Mouse (Mus musculus): ENCODE data around the gene Acadl. TPM values are rescaled to one million over a fixed set of nuclear protein-coding genes. Genes with fewer than 3 reads are reported as not detected.

Acadl gene
- polyA plus RNA-seq, 1 experiment = 29.2 TPM

DNA sequence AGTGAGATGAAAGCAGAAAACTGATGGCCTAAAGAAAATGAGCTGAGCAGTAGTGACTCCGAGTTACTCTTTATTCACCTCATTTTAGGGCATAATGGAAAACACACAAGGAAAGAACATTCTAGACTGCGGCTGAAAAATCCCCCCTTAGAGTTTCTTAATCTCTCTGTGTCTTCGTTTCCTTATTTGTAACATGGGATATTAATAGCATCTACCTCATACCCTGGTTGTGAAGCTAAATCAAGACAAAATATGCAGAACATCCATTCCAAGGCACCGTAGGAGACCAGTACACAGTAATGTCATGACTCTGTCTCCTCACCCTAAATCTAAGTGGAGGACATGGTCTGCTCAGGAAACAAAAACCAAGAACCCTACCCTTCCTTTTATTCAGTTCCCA is 2.6 kb upstream of the Acadl start:
- TF ChIP-seq POLR2A (IDR thresholded peaks at IDR 0.05; ENCODE audit: control insufficient read depth, extremely low read depth, insufficient read depth, low read length, poor library complexity) (no peak), CTCF (IDR thresholded peaks at IDR 0.05; ENCODE audit: borderline replicate concordance, control insufficient read depth, extremely low read depth, insufficient read depth, low read length, poor library complexity) (no peak)
- H3K36me3 ChIP-seq (ENCODE audit: control insufficient read depth, insufficient read depth, low read length) = no peaks in the 10 kb centered on the region
- no peak overlapping the region for H3K4me3 ChIP-seq (ENCODE audit: control insufficient read depth, insufficient read depth, low read length)
- no peak overlapping the region for H3K27ac ChIP-seq (ENCODE audit: control insufficient read depth, insufficient read depth, low read length)
- H3K4me1 ChIP-seq (replicated peaks; ENCODE audit: control insufficient read depth, insufficient read depth, low read length) = peaks cover 3% of the 10 kb centered on the region
- 87% methylated on average over 4 of the region's 4 CpGs for WGBS
- no peaks in the 10 kb centered on the region for H3K27me3 ChIP-seq (ENCODE audit: control insufficient read depth, insufficient read depth, low read length)
- DNase-seq = no peak

DNA sequence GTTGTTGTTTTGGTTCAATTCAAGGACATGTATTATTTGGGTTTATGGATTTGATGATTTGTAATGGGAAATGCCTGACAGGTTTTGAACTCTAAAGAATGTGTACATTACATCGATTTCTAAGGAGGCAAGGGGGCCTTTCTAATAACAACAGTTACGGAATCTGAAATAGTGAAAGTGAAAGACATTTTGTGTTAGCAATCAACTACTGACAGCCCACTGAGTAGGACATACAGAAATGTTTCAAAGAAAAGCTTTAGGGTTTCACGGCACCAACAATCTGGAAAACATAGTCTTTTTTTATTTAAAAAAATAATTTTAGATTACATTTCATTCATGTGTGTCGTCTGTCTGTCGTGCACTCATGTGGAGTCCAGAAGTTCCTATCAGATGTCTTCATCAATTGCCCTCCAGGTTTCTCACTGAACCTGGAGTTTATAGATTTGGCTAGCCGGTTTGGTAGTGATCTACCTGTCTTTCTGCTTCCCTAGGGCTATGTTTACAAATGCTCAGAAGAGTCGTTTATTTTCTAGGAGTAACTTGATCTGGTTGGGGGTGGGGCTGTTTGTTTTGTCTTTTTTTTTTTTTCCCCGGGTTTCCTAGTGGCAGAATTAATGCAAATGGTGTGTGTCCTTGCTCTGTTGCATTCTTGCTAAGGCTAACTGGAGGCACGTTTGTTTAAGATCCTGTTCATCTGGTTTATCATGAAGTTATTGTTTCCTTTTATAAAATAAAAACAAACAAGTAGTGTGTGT is 841 bp upstream of the Acadl start:
- no peaks in the 10 kb centered on the region for H3K27me3 ChIP-seq (ENCODE audit: control insufficient read depth, insufficient read depth, low read length)
- H3K27ac ChIP-seq (ENCODE audit: control insufficient read depth, insufficient read depth, low read length) = no peak overlapping the region
- no peak overlapping the region for H3K4me3 ChIP-seq (ENCODE audit: control insufficient read depth, insufficient read depth, low read length)
- 2% methylated on average over 9 of the region's 9 CpGs for WGBS
- no peak for DNase-seq
- peaks cover 3% of the 10 kb centered on the region for H3K4me1 ChIP-seq (replicated peaks; ENCODE audit: control insufficient read depth, insufficient read depth, low read length)
- no peaks in the 10 kb centered on the region for H3K36me3 ChIP-seq (ENCODE audit: control insufficient read depth, insufficient read depth, low read length)
- TF ChIP-seq POLR2A (IDR thresholded peaks at IDR 0.05; ENCODE audit: control insufficient read depth, extremely low read depth, insufficient read depth, low read length, poor library complexity) = no peak
- no peak for TF ChIP-seq CTCF (IDR thresholded peaks at IDR 0.05; ENCODE audit: borderline replicate concordance, control insufficient read depth, extremely low read depth, insufficient read depth, low read length, poor library complexity)

- TF ChIP-seq CTCF (IDR thresholded peaks at IDR 0.05; ENCODE audit: borderline replicate concordance, control insufficient read depth, extremely low read depth, insufficient read depth, low read length, poor library complexity) (no peak), POLR2A (IDR thresholded peaks at IDR 0.05; ENCODE audit: control insufficient read depth, extremely low read depth, insufficient read depth, low read length, poor library complexity) (no peak)
- Histone ChIP-seq H3K4me1 (replicated peaks; ENCODE audit: control insufficient read depth, insufficient read depth, low read length) (peaks cover 3% of the 10 kb centered on the region), H3K27ac (ENCODE audit: control insufficient read depth, insufficient read depth, low read length) (no peak overlapping the region), H3K36me3 (ENCODE audit: control insufficient read depth, insufficient read depth, low read length) (no peaks in the 10 kb centered on the region; the same call in 1 of the 2 replicates), H3K27me3 (ENCODE audit: control insufficient read depth, insufficient read depth, low read length) (no peaks in the 10 kb centered on the region), H3K4me3 (ENCODE audit: control insufficient read depth, insufficient read depth, low read length) (peak overlapping the region; percentile 83)
- no peak for DNase-seq
- WGBS = 31% methylated on average over 14 of the region's 14 CpGs
These were observed 1.1 kb downstream of the Acadl start for GRCm38 (mm10) chr1:66861764-66862672.

DNA sequence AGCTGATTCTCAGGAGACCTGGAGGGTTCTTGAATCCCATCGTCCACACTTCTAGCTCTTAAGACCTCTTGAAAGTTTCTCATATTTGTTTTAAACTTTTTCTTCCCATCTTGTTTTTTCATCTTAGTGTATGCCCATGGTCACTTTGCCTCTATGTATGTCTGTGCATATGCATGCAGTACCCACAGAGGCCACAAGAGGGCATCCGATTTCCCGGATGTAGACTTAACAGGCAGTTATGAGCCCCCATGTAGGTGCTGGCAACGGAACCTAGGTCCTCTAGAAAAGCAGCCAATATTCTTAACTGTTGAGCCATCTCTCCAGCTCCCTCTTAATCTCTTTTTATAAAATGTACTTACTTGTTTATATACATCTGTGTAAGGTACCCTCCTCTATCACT is 15.6 kb downstream of the Acadl start:
- peaks cover 19% of the 10 kb centered on the region for H3K36me3 ChIP-seq (ENCODE audit: control insufficient read depth, insufficient read depth, low read length)
- no peak overlapping the region for H3K27ac ChIP-seq (ENCODE audit: control insufficient read depth, insufficient read depth, low read length)
- DNase-seq = peak; percentile 41
- H3K4me1 ChIP-seq (replicated peaks; ENCODE audit: control insufficient read depth, insufficient read depth, low read length) = no peaks in the 10 kb centered on the region
- WGBS = 98% methylated on average over 4 of the region's 4 CpGs
- TF ChIP-seq CTCF (IDR thresholded peaks at IDR 0.05; ENCODE audit: borderline replicate concordance, control insufficient read depth, extremely low read depth, insufficient read depth, low read length, poor library complexity) = no peak
- no peaks in the 10 kb centered on the region for H3K27me3 ChIP-seq (ENCODE audit: control insufficient read depth, insufficient read depth, low read length)
- no peak overlapping the region for H3K4me3 ChIP-seq (ENCODE audit: control insufficient read depth, insufficient read depth, low read length)

DNA sequence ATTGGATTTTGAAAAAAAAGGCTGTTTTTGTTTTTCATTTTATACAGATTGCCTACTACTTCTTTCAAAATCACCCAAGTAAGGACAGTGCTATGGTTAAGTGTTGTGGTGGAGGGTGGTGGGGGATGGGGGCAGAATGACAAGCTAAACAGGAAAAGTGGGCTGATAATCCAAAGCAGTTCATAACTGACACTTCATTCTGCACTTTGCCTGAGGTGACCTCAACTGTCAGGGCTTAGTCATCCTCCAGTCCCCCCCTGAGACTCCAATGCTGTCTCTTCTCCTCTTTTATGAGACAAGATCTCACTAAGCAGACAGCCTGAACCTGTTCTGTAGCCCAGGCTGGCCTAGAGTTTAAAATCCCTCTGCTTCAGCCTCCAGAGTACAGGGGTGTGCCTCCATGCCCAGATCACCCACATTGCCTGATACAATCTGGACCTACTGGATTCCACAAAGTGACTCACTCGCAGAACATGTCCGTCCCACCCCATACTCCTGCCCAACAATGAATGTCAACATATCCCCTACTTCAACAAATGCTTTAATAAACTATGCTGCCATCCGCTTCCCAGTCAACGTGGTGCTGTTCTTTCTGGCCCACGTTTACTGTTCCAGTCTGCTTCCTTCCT is 17.3 kb downstream of the Acadl start:
- Histone ChIP-seq H3K27me3 (ENCODE audit: control insufficient read depth, insufficient read depth, low read length) (no peaks in the 10 kb centered on the region), H3K36me3 (ENCODE audit: control insufficient read depth, insufficient read depth, low read length) (peaks cover 14% of the 10 kb centered on the region), H3K27ac (ENCODE audit: control insufficient read depth, insufficient read depth, low read length) (no peak overlapping the region), H3K4me3 (ENCODE audit: control insufficient read depth, insufficient read depth, low read length) (no peak overlapping the region), H3K4me1 (replicated peaks; ENCODE audit: control insufficient read depth, insufficient read depth, low read length) (peaks cover 8% of the 10 kb centered on the region)
- no peak for DNase-seq
- WGBS = 73% methylated on average over 5 of the region's 5 CpGs
- TF ChIP-seq CTCF (IDR thresholded peaks at IDR 0.05; ENCODE audit: borderline replicate concordance, control insufficient read depth, extremely low read depth, insufficient read depth, low read length, poor library complexity) (no peak), POLR2A (IDR thresholded peaks at IDR 0.05; ENCODE audit: control insufficient read depth, extremely low read depth, insufficient read depth, low read length, poor library complexity) (no peak)

DNA sequence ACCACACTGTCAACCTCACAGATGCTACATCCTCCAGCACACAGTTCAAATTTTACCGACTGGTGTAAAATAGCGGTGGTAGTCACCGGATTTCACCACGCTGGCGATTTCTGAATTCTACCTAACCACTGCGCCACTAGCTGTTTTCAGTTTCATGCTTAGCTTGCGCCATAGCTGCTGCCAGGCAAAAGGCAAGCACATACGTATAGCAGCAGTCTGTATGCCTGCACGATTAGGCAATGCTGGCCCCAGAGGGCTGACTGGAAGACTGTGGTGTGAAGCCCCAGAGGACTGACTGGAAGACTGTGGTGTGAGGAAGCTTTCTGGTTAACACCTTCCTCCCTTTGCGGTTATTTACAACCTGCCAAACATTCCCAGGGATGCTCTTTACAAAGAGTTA is 21.1 kb downstream of the Acadl start:
- Histone ChIP-seq H3K27me3 (ENCODE audit: control insufficient read depth, insufficient read depth, low read length) (no peaks in the 10 kb centered on the region), H3K36me3 (ENCODE audit: control insufficient read depth, insufficient read depth, low read length) (peaks cover 5% of the 10 kb centered on the region), H3K4me1 (replicated peaks; ENCODE audit: control insufficient read depth, insufficient read depth, low read length) (peaks cover 8% of the 10 kb centered on the region), H3K27ac (ENCODE audit: control insufficient read depth, insufficient read depth, low read length) (no peak overlapping the region), H3K4me3 (ENCODE audit: control insufficient read depth, insufficient read depth, low read length) (no peak overlapping the region)
- WGBS = 42% methylated on average over 10 of the region's 10 CpGs
- TF ChIP-seq CTCF (IDR thresholded peaks at IDR 0.05; ENCODE audit: borderline replicate concordance, control insufficient read depth, extremely low read depth, insufficient read depth, low read length, poor library complexity) = no peak
- TF ChIP-seq POLR2A (IDR thresholded peaks at IDR 0.05; ENCODE audit: control insufficient read depth, extremely low read depth, insufficient read depth, low read length, poor library complexity) = no peak
- no peak for DNase-seq
